Mouse (Mus musculus) lung, adult 2 months (tissue): ENCODE measurements around the gene Fbxw9. TPM values are rescaled to one million over a fixed set of nuclear protein-coding genes. Genes with fewer than 3 reads are reported as not detected.
A peak's percentile ranks its signal among the peaks of the same experiment; 100 is the strongest.
"Not testable (repeated sequence)": the region's sequence is repeated elsewhere in the genome, so short reads cannot be mapped to it uniquely, and the experiment has no call there.

ENCODE experiments used
- DNase-seq: peaks from one replicate; pipeline ENCODE4 v3.0.0; 2022
- H3K4me1 ChIP-seq: fragments of 200-500 bp; 2 replicates; pipeline ENCODE4 v1.6.1; 2011; ENCODE audit warnings: low read length; ENCODE audit not compliant: control insufficient read depth, insufficient read depth
- H3K4me3 ChIP-seq: fragments of 200-500 bp; replicated peaks from 2 replicates; pipeline ENCODE3; 2011; ENCODE audit warnings: low read depth, mild to moderate bottlenecking, control low read depth, low read length; ENCODE audit errors: extremely low read depth
- CTCF ChIP-seq: fragments of 200-500 bp; IDR thresholded peaks from 2 replicates; pipeline ENCODE4 v1.5.1; 2011; ENCODE audit warnings: mild to moderate bottlenecking, low read length, control low read depth; ENCODE audit not compliant: insufficient read depth
- POLR2A ChIP-seq: fragments of 200-500 bp; IDR thresholded peaks from 2 replicates; pipeline ENCODE4 v1.6.1; 2011; ENCODE audit warnings: low read depth, mild to moderate bottlenecking, control low read depth, low read length, borderline replicate concordance; ENCODE audit errors: extremely low read depth
- WGBS: fragments of 180-500 bp; shearing (Covaris S2); methylation state at CpG from one replicate; pipeline ENCODE4 v1.1.7; 2018; 5-methylcytosine and 5-hydroxymethylcytosine counted together
- polyA plus RNA-seq: library from polyadenylated mRNA; depleted of rRNA; stranded (reverse); fragments of >200 nt; gene quantifications from 2 replicates; pipeline ENCODE4 v1.2.3, GENCODE M21; 2012

The Fbxw9 gene
- polyA plus RNA-seq, 1 experiment: 44.7 TPM

GRCm38 (mm10) chr8:85081216-85081555 is 21.3 kb downstream of the Fbxw9 start, which contains the start of gene Wdr83:
Gene Wdr83 (minus strand): TSS chr8:85081306.
- DNase-seq: peak; percentile 62

GRCm38 (mm10) chr8:85082169-85082568 is 22.3 kb downstream of the Fbxw9 start:
- WGBS: 70% methylated on average over 4 of the region's 4 CpGs

More at GRCm38 (mm10) chr8:85081216-85081555, 21.3 kb downstream of the Fbxw9 start, which contains the start of gene Wdr83:
- Histone ChIP-seq H3K4me3 (peak within 1 kb of the TSS; percentile 87), H3K4me1 (peaks cover 15% of the 10 kb centered on the region)
- under 1% methylated on average over 9 of the region's 9 CpGs for WGBS
- TF ChIP-seq POLR2A (no peak), CTCF (no peak)

DNA sequence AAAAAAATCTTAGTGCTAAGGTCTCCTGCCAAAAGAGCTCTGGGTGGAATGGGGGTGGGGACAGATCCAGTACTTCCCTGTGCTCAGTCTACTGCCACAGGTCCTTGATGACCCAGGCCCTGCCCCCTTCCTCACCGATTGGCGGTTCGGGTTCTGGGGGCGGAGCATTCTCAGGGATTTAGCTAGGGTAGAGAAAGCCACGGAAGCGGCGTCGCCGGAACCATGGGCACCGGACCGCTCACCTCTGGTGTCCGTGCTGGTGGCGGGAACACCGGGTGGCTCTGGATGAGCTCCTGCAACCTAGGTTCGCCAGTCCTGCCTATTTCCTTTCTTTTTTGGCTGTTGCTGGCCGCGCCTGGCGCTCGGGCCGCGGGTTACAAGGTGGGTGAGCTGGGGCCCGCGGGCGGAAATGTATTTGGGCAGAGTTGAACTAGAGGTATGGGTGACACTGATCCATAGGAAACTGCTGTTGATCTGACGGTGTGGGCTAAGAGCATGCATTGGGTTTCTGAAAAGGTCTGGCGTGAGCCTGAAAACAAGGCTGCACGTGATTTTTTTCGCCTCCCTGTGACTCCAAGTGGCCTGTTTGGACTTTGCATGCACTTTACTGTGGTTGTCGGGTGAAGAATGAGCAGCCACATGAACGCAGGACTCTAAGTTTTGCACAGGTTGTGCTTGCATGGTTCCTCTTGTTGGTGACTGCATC is 23.4 kb downstream of the Fbxw9 start, which contains the start of gene Man2b1:
TSS of gene Man2b1 (plus strand) at position 163 of the 706 bp plus-strand sequence.
- Histone ChIP-seq H3K4me1 (peaks cover 15% of the 10 kb centered on the region), H3K4me3 (peak within 1 kb of the TSS; percentile 90)
- DNase-seq: peak; percentile 89
- under 1% methylated on average over 30 of the region's 30 CpGs for WGBS
- peak; percentile 94; the same call in 1 of the 2 replicates for TF ChIP-seq POLR2A
- TF ChIP-seq CTCF: 0 out of 2 replicates have a peak, but pooled peaks have one; percentile 9

More at GRCm38 (mm10) chr8:85082169-85082568, 22.3 kb downstream of the Fbxw9 start:
- not testable (repeated sequence) for DNase-seq, H3K4me3 ChIP-seq
- peaks cover 15% of the 10 kb centered on the region for H3K4me1 ChIP-seq

GRCm38 (mm10) chr8:85084633-85085032 is 24.8 kb downstream of the Fbxw9 start:
- 80% methylated on average over 8 of the region's 8 CpGs for WGBS

GRCm38 (mm10) chr8:85086238-85086637 is 26.4 kb downstream of the Fbxw9 start:
- Histone ChIP-seq H3K4me1 (peaks cover 9% of the 10 kb centered on the region), H3K4me3 (no peak overlapping the region)
- no peak for TF ChIP-seq POLR2A
- no peak for TF ChIP-seq CTCF
- 90% methylated on average over 3 of the region's 3 CpGs for WGBS
- DNase-seq: no peak

More at GRCm38 (mm10) chr8:85084633-85085032, 24.8 kb downstream of the Fbxw9 start:
- DNase-seq: no peak
- H3K4me1 ChIP-seq: peaks cover 15% of the 10 kb centered on the region
- H3K4me3 ChIP-seq: no peak overlapping the region
- TF ChIP-seq CTCF (no peak), POLR2A (no peak)

DNA sequence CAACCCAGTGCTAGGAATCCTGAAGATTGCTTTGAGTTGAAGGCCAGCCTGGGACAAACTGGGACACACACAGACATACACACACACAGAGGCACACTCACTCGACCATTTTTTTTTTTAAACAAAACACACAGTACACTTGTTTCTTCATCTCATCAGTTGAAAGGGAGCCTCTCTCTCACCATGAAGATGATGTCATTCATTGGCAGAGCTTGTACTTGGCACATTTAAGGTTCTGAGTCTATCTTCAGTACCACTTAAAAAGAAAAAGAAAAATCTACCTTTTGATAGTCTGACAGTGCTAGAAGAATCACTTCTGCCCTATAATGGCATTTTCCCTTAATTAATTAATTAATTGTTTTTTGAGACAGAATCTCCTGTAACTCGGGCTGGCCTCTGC is 28.9 kb downstream of the Fbxw9 start:
- 79% methylated on average over 2 of the region's 2 CpGs for whole genome bisulfite sequencing
- no peak for DNase-seq
- Histone ChIP-seq H3K4me3 (no peak overlapping the region), H3K4me1 (peaks cover 2% of the 10 kb centered on the region)
- TF ChIP-seq CTCF (no peak), POLR2A (no peak)

DNA sequence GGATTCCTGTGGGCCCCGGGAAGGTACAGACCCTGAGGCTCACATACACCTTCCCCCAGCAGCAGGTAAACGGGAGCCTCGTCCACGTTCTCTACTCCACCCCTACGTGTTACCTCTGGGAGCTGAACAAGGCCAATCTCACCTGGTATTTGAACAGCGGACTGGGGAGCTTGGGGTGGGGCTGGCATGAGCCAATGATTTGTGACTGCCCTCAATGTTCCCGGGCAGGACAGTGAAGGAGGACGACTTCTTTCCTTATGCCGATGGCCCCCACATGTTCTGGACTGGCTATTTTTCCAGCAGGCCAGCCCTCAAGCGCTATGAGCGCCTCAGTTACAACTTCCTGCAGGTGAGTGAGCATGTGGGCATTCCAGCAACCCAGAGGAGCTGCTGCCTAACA is 31.0 kb downstream of the Fbxw9 start:
- DNase-seq: no peak
- TF ChIP-seq POLR2A (no peak), CTCF (no peak)
- Histone ChIP-seq H3K4me1 (no peaks in the 10 kb centered on the region), H3K4me3 (no peak overlapping the region)
- 85% methylated on average over 11 of the region's 11 CpGs for WGBS

DNA sequence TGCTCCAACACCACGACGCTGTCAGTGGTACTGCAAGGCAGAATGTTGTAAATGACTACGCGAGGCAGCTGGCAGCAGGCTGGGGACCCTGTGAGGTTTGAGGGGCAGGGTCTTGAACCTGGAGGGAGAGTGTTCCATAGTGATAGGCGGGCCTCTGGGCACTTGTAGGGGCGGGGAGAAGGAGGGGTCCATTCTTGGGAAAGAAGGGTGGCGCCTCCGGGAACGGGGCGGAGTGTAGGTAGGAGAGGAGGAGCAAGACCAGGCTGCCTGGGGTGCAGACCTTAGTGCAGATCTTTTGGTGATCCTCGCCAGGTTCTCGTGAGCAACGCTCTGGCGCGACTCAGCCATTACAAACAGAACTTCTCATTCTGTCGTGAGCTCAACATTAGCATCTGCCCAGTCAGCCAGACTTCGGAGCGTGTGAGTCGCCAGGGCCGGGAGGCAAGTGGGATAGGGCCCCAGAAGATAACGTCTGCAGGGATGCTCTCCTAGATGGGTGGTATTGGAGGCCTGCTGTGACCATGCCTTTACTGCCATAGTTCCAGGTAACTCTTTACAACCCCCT is 31.8 kb downstream of the Fbxw9 start:
- DNase-seq: no peak
- 54% methylated on average over 21 of the region's 21 CpGs for WGBS
- Histone ChIP-seq H3K4me3 (no peak overlapping the region), H3K4me1 (no peaks in the 10 kb centered on the region)
- TF ChIP-seq CTCF (no peak), POLR2A (no peak)

GRCm38 (mm10) chr8:85095051-85095450 is 35.2 kb downstream of the Fbxw9 start:
- TF ChIP-seq POLR2A (no peak), CTCF (no peak)
- 90% methylated on average over 13 of the region's 13 CpGs for WGBS
- Histone ChIP-seq H3K4me1 (no peaks in the 10 kb centered on the region), H3K4me3 (no peak overlapping the region)
- DNase-seq: no peak

GRCm38 (mm10) chr8:85095566-85095965 is 35.7 kb downstream of the Fbxw9 start:
- TF ChIP-seq POLR2A (no peak), CTCF (no peak)
- no peak overlapping the region for H3K4me3 ChIP-seq
- WGBS: 96% methylated on average over 7 of the region's 7 CpGs

More at GRCm38 (mm10) chr8:85095566-85095965, 35.7 kb downstream of the Fbxw9 start:
- no peaks in the 10 kb centered on the region for H3K4me1 ChIP-seq
- no peak for DNase-seq
